Mouse (Mus musculus) adrenal gland, adult 18-20 months (tissue): ENCODE measurements around the gene Itga11. TPM values are rescaled to one million over a fixed set of nuclear protein-coding genes. Genes with fewer than 3 reads are reported as not detected.

Experiments used
- DNase-seq, 2 experiments: peaks; one replicate each; pipeline ENCODE4 v3.0.0; 2021 to 2022; ENCODE audit warnings: low spot score in 2 of 2
- total RNA-seq, 2 experiments: library from RNA; stranded (reverse); gene quantifications; 1 replicate in 1 of 2; 2 replicates in 1 of 2; pipeline ENCODE4 v1.2.3; 2021

The Itga11 gene
- total RNA-seq, 2 experiments from 2014 or later, result 1.6 to 2.2 TPM

GRCm38 (mm10) chr9:62679398-62679797, 1.8 kb downstream of the Itga11 start:
- no peak for DNase-seq

GRCm38 (mm10) chr9:62684311-62684710, 6.7 kb downstream of the Itga11 start:
- DNase-seq, result no peak

DNA sequence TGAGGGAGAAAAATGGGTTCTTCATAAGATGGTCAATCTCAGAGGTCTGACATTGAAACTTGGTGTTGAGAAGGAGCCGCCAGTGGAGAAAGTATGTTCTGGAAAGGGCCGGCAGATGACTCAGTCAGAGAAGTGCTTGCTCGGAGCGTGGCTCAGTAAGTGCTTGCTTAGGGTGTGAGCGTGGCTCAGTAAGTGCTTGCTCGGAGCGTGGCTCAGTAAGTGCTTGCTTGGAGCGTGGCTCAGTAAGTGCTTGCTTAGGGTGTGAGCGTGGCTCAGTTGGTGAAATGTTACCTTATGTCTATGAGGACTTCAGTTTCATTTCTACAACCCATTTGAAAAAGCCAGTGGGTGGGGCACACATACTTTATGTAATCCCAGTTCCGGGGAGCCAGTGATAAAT, 12.1 kb downstream of the Itga11 start:
- DNase-seq, result no peak

DNA sequence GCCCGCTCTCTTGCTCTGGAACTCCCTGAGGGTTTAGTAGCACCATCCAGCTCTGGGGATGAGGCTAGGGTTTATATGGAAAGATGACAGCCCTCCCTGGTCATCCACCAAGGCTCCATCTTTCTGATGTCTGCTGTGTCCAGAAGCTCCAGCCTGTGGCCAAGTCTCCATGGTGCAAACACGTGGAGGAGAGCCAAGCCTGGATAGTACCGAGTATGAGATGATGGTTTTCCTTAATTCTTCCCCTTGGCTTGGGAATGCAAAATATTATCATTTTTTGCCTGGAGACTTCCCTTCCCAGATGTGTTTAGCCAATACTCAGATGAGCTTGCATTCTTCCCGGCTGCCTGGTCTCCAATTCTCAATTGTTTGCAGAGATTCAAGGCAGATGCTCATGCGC, 16.4 kb downstream of the Itga11 start:
- no peak for DNase-seq

GRCm38 (mm10) chr9:62695210-62695609, 17.6 kb downstream of the Itga11 start:
- DNase-seq, result no peak

DNA sequence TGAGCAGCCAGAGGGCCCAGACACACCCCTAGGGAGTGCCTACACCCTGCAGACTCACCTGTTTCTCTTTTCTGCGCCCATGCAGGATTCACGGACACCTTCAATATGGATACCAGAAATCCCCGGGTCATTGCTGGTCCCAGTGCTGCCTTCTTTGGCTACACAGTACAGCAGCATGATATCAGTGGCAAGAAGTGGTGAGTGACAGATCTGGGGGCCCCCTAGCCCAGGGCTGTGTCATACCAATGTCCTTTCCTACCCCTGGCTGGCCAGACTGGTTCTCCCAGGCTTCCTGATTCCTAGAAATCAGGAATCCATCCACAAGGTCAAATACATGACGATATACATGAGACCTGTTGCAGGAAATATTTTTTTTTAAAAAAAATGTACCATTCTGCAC, 19.2 kb downstream of the Itga11 start:
- DNase-seq, result no peak

DNA sequence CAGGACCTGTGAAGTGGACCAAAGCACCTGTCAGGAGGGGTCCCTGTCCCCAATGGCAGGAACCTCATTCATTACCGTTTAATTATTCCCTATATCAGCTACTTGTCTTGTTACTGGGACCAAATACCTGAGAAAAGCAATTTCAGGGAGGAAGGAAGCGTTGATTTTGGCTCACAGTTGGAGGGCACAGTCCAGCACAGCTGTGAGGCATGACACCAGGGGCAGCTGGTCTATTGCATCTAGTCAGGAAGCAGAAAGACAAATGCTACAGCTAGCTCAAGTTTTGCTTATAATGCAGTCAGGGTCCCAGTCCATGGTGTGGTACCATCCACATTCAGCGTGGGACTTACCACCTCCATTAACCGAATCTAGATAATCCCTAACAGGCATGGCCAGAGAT, 29.6 kb downstream of the Itga11 start:
- DNase-seq, result no peak

DNA sequence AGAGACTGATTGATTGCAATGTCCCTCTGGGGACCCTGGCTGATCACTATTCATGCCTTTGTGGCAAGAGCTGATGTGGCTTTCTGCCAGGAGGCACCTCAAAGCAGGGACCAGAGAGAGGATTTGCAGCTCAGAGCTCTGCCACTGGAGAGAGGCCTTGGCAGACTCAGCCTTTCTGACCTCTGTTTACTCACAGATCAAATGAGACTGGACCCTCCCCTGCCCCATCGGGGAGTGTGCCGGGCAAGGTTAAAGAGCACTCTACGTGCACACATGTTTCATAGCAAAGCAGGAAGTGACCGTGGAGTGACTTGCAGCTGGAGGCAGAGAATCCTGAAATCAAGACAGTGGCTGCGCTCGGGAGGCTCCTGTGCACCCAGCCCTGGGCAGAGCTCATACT, 30.2 kb downstream of the Itga11 start:
- DNase-seq, result no peak

DNA sequence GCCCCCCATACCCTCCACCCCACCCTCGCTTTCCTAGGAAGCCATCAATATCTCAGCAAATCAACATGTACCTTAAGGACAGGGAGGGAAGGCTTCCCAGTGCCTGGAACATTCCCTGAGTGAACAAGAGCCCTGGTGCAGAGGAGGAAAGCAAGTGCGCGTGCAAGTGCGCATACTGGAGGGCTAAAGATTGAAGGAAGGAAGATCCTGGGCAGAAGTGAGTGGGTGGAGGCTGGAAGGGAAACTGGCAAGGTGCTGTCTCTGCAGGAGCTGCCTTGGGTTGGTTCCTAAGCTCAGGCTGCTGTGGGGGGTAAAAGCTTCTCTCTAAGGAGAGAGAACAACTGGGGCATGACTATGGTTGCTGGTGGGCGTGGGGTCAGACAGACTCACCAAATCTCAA, 32.4 kb downstream of the Itga11 start:
- no peak for DNase-seq

GRCm38 (mm10) chr9:62712374-62712773, 34.7 kb downstream of the Itga11 start:
- DNase-seq, result no peak

DNA sequence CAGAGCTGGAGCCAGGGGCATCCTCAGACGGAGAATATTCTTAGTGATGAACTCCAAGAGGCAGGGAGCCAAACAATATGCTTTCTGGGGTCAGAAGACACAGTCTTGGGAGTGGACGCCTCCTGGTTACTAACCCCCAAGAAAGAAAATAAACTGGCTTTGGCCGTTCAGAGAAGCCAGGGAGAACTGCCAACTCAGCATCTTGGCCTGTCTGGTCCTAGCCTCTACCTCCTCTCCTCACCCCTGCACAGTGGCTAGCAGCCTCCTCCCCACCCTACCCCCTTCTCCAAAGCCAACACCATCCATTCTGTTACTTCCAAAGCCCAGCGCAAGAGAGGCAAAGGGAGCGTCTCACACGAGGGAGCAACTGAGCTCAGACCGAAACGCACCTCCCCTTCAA, 35.4 kb downstream of the Itga11 start:
- no peak for DNase-seq

DNA sequence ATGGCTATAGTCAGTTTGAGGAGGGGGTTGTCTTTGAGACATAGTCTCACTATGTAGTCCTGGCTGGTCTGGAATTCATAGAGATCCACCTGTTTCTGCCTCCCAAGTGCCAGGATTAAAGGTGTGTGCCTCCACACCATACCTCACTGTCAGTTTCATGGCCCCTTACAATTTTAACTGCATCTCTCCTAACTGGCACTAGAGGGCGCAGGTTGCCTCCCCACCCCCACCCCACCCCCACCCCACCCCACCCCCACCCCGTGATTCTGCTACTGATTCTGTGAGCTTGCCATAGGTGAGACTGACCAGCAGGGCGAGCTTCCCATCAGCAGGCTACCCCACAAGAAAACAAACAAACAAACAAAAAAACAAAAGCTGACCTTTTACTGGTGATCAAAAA, 36.7 kb downstream of the Itga11 start:
- DNase-seq, result no peak

- no peak for DNase-seq
Measured at GRCm38 (mm10) chr9:62717982-62718381, 40.4 kb downstream of the Itga11 start.

DNA sequence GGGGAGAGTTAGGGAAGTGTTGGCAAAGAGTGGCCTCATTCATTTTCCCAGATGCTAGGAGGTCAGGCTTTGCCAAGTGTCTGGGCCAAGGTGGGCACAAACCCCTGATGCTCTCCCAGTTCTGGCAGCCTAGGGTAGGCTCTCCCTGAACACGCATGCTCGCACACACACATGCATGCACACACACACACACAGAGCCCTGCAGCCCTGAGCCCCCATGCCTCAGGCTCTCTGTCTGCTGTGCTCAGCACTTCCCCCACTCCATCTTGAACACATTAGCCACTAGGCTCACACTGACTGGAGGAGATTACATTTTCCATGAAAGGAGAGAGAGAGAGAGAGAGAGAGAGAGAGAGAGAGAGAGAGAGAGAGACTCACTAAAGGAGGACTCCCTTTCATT, 44.2 kb downstream of the Itga11 start:
- DNase-seq, result no peak

GRCm38 (mm10) chr9:62722716-62723115, 45.1 kb downstream of the Itga11 start:
- no peak for DNase-seq

- no peak for DNase-seq
Measured at GRCm38 (mm10) chr9:62724175-62724574, 46.5 kb downstream of the Itga11 start.

DNA sequence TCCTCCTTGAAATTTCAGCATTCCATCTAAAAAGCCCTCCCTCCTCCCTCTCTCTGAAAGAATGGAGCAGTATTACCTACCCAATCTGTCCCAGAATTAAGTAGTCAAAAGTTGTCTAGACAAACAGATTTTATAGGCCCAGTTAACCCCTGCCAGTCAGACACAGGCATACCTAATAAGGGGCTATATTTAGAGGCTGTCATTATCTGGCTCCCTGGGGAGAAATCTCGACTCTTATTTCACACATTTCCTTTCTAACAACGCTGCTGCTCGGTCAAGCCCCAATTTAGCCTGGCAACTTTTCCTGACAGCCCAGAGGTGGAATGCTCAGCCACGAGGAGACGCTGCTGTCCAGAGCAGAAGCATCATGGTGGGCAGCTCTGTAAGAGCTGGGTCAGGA, 47.6 kb downstream of the Itga11 start:
- DNase-seq, result no peak

GRCm38 (mm10) chr9:62726472-62726871, 48.8 kb downstream of the Itga11 start:
- DNase-seq, result no peak

- DNase-seq, result peak in 1 of 2 experiments; percentile 18
Measured at GRCm38 (mm10) chr9:62744558-62745275, 67.1 kb downstream of the Itga11 start.

DNA sequence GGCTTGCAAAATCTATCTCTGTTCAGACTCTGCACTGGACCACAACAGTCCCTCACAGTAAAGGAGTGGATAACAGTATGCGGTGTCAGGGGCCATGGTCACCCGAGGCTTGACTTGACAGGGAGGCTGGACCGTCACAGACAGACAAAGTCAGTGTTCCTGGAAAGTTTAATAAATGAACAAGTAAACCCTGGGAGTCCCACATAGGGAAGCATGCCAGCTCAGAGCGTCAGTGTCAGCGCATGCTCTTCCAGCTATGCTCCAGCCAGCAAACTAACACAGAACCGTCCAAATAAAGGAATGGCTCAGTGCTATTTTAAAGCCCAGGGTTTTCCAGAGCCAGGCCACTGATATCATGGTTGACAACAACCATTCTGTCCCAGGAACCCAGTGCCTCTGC, 69.0 kb downstream of the Itga11 start:
- no peak for DNase-seq

DNA sequence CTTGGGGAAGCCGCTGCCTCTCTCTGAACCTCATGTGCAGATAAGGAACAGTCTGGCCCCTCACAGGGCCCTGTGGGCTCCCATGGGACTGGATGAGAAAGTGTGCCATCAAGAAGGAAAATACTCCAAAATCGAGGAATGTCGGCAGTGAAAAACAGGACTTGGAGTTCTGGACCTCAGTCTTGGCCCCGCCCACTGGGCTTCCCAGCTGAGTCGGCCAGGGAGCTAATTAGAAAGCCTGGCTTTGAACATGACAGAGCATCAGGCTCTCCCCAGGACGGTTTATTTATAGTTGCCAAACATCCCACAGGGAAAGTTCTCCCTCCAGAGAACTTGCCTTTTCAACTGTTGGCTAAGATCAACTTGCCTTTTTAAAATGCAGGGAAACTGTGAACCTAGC, 72.0 kb downstream of the Itga11 start:
- DNase-seq, result no peak

- DNase-seq, result no peak
Measured at GRCm38 (mm10) chr9:62750381-62750780, 72.8 kb downstream of the Itga11 start.

DNA sequence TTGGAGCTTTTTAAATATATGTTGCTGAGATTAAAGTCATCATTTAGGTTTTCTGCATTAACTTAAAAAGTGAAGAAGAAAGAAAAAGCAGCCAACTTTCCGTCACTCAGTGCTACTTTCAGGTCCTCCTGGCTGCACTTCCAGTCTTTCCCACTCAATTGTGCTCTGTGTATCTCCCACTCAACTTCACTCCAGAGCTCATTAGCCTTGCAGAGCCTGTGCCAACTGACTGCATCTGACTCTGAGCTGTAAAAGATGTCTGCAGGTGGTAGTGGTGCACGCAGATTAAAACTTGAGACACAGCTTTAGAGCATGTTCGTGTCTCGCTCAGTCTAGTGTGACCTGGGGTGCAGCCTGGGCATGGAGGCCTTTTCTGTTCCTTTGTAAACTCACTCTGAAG, 80.7 kb downstream of the Itga11 start:
- DNase-seq, result no peak

GRCm38 (mm10) chr9:62759601-62760000, 82.0 kb downstream of the Itga11 start:
- DNase-seq, result no peak
